Mouse (Mus musculus): ENCODE results near the gene Rbp2. TPM values are rescaled to one million over a fixed set of nuclear protein-coding genes. Genes with fewer than 3 reads are reported as not detected.

Rbp2 gene
- polyA plus RNA-seq, 1 experiment: not detected

- H3K4me1 ChIP-seq (ENCODE audit: control insufficient read depth, insufficient read depth, low read length): no peaks in the 10 kb centered on the region
- TF ChIP-seq CTCF (IDR thresholded peaks at IDR 0.05; ENCODE audit: low read depth, low read length): no peak
- no peak for TF ChIP-seq EP300 (IDR thresholded peaks at IDR 0.05; ENCODE audit: insufficient read depth, low read depth, low read length)
- no peak for TF ChIP-seq POLR2A (IDR thresholded peaks at IDR 0.05; ENCODE audit: insufficient read depth, low read length)
- no peaks in the 10 kb centered on the region for H3K36me3 ChIP-seq (ENCODE audit: control insufficient read depth, insufficient read depth, low read length, poor library complexity, severe bottlenecking)
- H3K9me3 ChIP-seq (replicated peaks; ENCODE audit: control insufficient read depth, insufficient read depth, low read length, poor library complexity, severe bottlenecking): no peaks in the 10 kb centered on the region
- no peaks in the 10 kb centered on the region for H3K27me3 ChIP-seq (ENCODE audit: control insufficient read depth, insufficient read depth, low read length, poor library complexity, severe bottlenecking)
- H3K4me3 ChIP-seq (ENCODE audit: low read depth, low read length): no peak overlapping the region
- no peak overlapping the region for H3K9ac ChIP-seq (ENCODE audit: low read depth, poor library complexity, severe bottlenecking)
- no peak overlapping the region for H3K27ac ChIP-seq (ENCODE audit: insufficient read depth, low read length)
These were observed 19.2 kb upstream of the Rbp2 start for GRCm38 (mm10) chr9:98466709-98467108.

GRCm38 (mm10) chr9:98480172-98480749, 5.7 kb upstream of the Rbp2 start:
- no peak overlapping the region for H3K27ac ChIP-seq (ENCODE audit: insufficient read depth, low read length)
- no peak overlapping the region for H3K4me3 ChIP-seq (ENCODE audit: low read depth, low read length)
- TF ChIP-seq CTCF (IDR thresholded peaks at IDR 0.05; ENCODE audit: low read depth, low read length) (no peak), POLR2A (IDR thresholded peaks at IDR 0.05; ENCODE audit: insufficient read depth, low read length) (no peak), EP300 (IDR thresholded peaks at IDR 0.05; ENCODE audit: insufficient read depth, low read depth, low read length) (no peak)
- no peaks in the 10 kb centered on the region for H3K27me3 ChIP-seq (ENCODE audit: control insufficient read depth, insufficient read depth, low read length, poor library complexity, severe bottlenecking)
- H3K4me1 ChIP-seq (ENCODE audit: control insufficient read depth, insufficient read depth, low read length): no peaks in the 10 kb centered on the region
- no peaks in the 10 kb centered on the region for H3K36me3 ChIP-seq (ENCODE audit: control insufficient read depth, insufficient read depth, low read length, poor library complexity, severe bottlenecking)
- no peaks in the 10 kb centered on the region for H3K9me3 ChIP-seq (replicated peaks; ENCODE audit: control insufficient read depth, insufficient read depth, low read length, poor library complexity, severe bottlenecking)
- no peak overlapping the region for H3K9ac ChIP-seq (ENCODE audit: low read depth, poor library complexity, severe bottlenecking)

GRCm38 (mm10) chr9:98482256-98482655, 3.7 kb upstream of the Rbp2 start:
- Histone ChIP-seq H3K27me3 (ENCODE audit: control insufficient read depth, insufficient read depth, low read length, poor library complexity, severe bottlenecking) (no peaks in the 10 kb centered on the region), H3K27ac (ENCODE audit: insufficient read depth, low read length) (no peak overlapping the region), H3K9ac (ENCODE audit: low read depth, poor library complexity, severe bottlenecking) (no peak overlapping the region), H3K36me3 (ENCODE audit: control insufficient read depth, insufficient read depth, low read length, poor library complexity, severe bottlenecking) (no peaks in the 10 kb centered on the region), H3K9me3 (replicated peaks; ENCODE audit: control insufficient read depth, insufficient read depth, low read length, poor library complexity, severe bottlenecking) (no peaks in the 10 kb centered on the region), H3K4me3 (ENCODE audit: low read depth, low read length) (no peak overlapping the region), H3K4me1 (ENCODE audit: control insufficient read depth, insufficient read depth, low read length) (no peaks in the 10 kb centered on the region)
- TF ChIP-seq CTCF (IDR thresholded peaks at IDR 0.05; ENCODE audit: low read depth, low read length) (no peak), EP300 (IDR thresholded peaks at IDR 0.05; ENCODE audit: insufficient read depth, low read depth, low read length) (no peak), POLR2A (IDR thresholded peaks at IDR 0.05; ENCODE audit: insufficient read depth, low read length) (no peak)

- Histone ChIP-seq H3K9ac (ENCODE audit: low read depth, poor library complexity, severe bottlenecking) (no peak overlapping the region), H3K36me3 (ENCODE audit: control insufficient read depth, insufficient read depth, low read length, poor library complexity, severe bottlenecking) (no peaks in the 10 kb centered on the region), H3K4me3 (ENCODE audit: low read depth, low read length) (no peak overlapping the region), H3K27me3 (ENCODE audit: control insufficient read depth, insufficient read depth, low read length, poor library complexity, severe bottlenecking) (no peaks in the 10 kb centered on the region), H3K27ac (ENCODE audit: insufficient read depth, low read length) (no peak overlapping the region), H3K9me3 (replicated peaks; ENCODE audit: control insufficient read depth, insufficient read depth, low read length, poor library complexity, severe bottlenecking) (no peaks in the 10 kb centered on the region), H3K4me1 (ENCODE audit: control insufficient read depth, insufficient read depth, low read length) (no peaks in the 10 kb centered on the region)
- TF ChIP-seq CTCF (IDR thresholded peaks at IDR 0.05; ENCODE audit: low read depth, low read length): no peak
- TF ChIP-seq POLR2A (IDR thresholded peaks at IDR 0.05; ENCODE audit: insufficient read depth, low read length): no peak
- TF ChIP-seq EP300 (IDR thresholded peaks at IDR 0.05; ENCODE audit: insufficient read depth, low read depth, low read length): no peak
These were observed 895 bp upstream of the Rbp2 start for GRCm38 (mm10) chr9:98485020-98485419.

- no peaks in the 10 kb centered on the region for H3K36me3 ChIP-seq (ENCODE audit: control insufficient read depth, insufficient read depth, low read length, poor library complexity, severe bottlenecking)
- no peak overlapping the region for H3K9ac ChIP-seq (ENCODE audit: low read depth, poor library complexity, severe bottlenecking)
- no peaks in the 10 kb centered on the region for H3K27me3 ChIP-seq (ENCODE audit: control insufficient read depth, insufficient read depth, low read length, poor library complexity, severe bottlenecking)
- no peak overlapping the region for H3K4me3 ChIP-seq (ENCODE audit: low read depth, low read length)
- H3K9me3 ChIP-seq (replicated peaks; ENCODE audit: control insufficient read depth, insufficient read depth, low read length, poor library complexity, severe bottlenecking): no peaks in the 10 kb centered on the region
- TF ChIP-seq CTCF (IDR thresholded peaks at IDR 0.05; ENCODE audit: low read depth, low read length) (no peak), EP300 (IDR thresholded peaks at IDR 0.05; ENCODE audit: insufficient read depth, low read depth, low read length) (no peak)
- H3K4me1 ChIP-seq (ENCODE audit: control insufficient read depth, insufficient read depth, low read length): no peaks in the 10 kb centered on the region
- H3K27ac ChIP-seq (ENCODE audit: insufficient read depth, low read length): no peak overlapping the region
These were observed 1.4 kb downstream of the Rbp2 start for GRCm38 (mm10) chr9:98487273-98487672.

GRCm38 (mm10) chr9:98489532-98489931, 3.6 kb downstream of the Rbp2 start:
- no peak for TF ChIP-seq POLR2A (IDR thresholded peaks at IDR 0.05; ENCODE audit: insufficient read depth, low read length)
- no peak for TF ChIP-seq CTCF (IDR thresholded peaks at IDR 0.05; ENCODE audit: low read depth, low read length)
- TF ChIP-seq EP300 (IDR thresholded peaks at IDR 0.05; ENCODE audit: insufficient read depth, low read depth, low read length): no peak
- no peaks in the 10 kb centered on the region for H3K9me3 ChIP-seq (replicated peaks; ENCODE audit: control insufficient read depth, insufficient read depth, low read length, poor library complexity, severe bottlenecking)
- H3K9ac ChIP-seq (ENCODE audit: low read depth, poor library complexity, severe bottlenecking): no peak overlapping the region
- no peaks in the 10 kb centered on the region for H3K4me1 ChIP-seq (ENCODE audit: control insufficient read depth, insufficient read depth, low read length)
- H3K27me3 ChIP-seq (ENCODE audit: control insufficient read depth, insufficient read depth, low read length, poor library complexity, severe bottlenecking): no peaks in the 10 kb centered on the region
- H3K27ac ChIP-seq (ENCODE audit: insufficient read depth, low read length): no peak overlapping the region
- H3K4me3 ChIP-seq (ENCODE audit: low read depth, low read length): no peak overlapping the region
- H3K36me3 ChIP-seq (ENCODE audit: control insufficient read depth, insufficient read depth, low read length, poor library complexity, severe bottlenecking): no peaks in the 10 kb centered on the region
